Mouse (Mus musculus) bone marrow, adult 2 months (tissue): ENCODE data around the gene Prpf4.

Experiments used
- CTCF ChIP-seq: fragments of 200-500 bp; IDR thresholded peaks from 2 replicates; pipeline ENCODE4 v1.5.1; 2011; ENCODE audit warnings: low read length, control low read depth; ENCODE audit not compliant: control insufficient read depth, insufficient read depth
- POLR2A ChIP-seq: fragments of 200-500 bp; IDR thresholded peaks from 2 replicates; pipeline ENCODE4 v1.6.1; 2011; ENCODE audit warnings: low read depth, mild to moderate bottlenecking, control low read depth, low read length, borderline replicate concordance; ENCODE audit not compliant: control insufficient read depth

DNA sequence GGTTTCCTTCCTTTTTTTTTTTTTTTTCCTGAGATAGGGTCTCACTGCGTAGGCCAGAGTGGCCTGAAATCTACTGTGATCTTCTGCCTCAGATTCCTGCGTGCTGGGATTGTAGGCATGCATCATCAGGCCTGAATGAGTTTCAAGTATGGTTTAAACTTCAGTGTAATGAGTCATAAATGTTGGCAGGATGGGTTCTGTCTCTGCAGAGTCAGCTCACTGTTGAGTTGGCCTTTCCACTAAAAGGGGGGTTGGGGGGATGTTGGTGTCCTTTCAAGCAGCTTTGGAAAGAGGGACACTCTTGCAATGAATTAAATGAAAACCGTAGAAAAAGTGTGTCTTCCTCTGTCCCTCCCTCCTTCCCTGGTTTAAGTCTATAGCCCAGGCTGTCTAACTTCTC, 9.6 kb upstream of the Prpf4 start:
- TF ChIP-seq CTCF (no peak), POLR2A (no peak)
